Mouse (Mus musculus) left cerebral cortex, adult 11 months (tissue): ENCODE data around the gene Ap1g2.

Experiments
- DNase-seq: peaks from one replicate; pipeline ENCODE4 v3.0.0; 2022; ENCODE audit warnings: low spot score

The Ap1g2 gene

GRCm38 (mm10) chr14:55113351-55113974 lies 7.1 kb upstream of the Ap1g2 start:
- DNase-seq, result no peak

GRCm38 (mm10) chr14:55111720-55112119 lies 5.3 kb upstream of the Ap1g2 start:
- peak; percentile 68 for DNase-seq

- DNase-seq, result no peak
Observed at GRCm38 (mm10) chr14:55110076-55110475, 3.7 kb upstream of the Ap1g2 start.

GRCm38 (mm10) chr14:55109048-55109873 lies 2.9 kb upstream of the Ap1g2 start:
- no peak for DNase-seq

- peak; percentile 77 for DNase-seq
Observed at GRCm38 (mm10) chr14:55108202-55108870, 1.9 kb upstream of the Ap1g2 start.

GRCm38 (mm10) chr14:55106990-55107389 lies 597 bp upstream of the Ap1g2 start:
- no peak for DNase-seq

GRCm38 (mm10) chr14:55105386-55105785 lies 1.0 kb downstream of the Ap1g2 start:
- DNase-seq, result no peak

GRCm38 (mm10) chr14:55104365-55104764 lies 2.0 kb downstream of the Ap1g2 start:
- DNase-seq, result no peak

- no peak for DNase-seq
Observed at GRCm38 (mm10) chr14:55102253-55102785, 4.1 kb downstream of the Ap1g2 start.

GRCm38 (mm10) chr14:55101592-55101991 lies 4.8 kb downstream of the Ap1g2 start:
- DNase-seq, result no peak

GRCm38 (mm10) chr14:55098067-55098466 lies 8.3 kb downstream of the Ap1g2 start:
- no peak for DNase-seq

GRCm38 (mm10) chr14:55097646-55098045 lies 8.7 kb downstream of the Ap1g2 start:
- no peak for DNase-seq

- DNase-seq, result no peak
Observed at GRCm38 (mm10) chr14:55096573-55097087, 9.8 kb downstream of the Ap1g2 start.

GRCm38 (mm10) chr14:55095671-55096070 lies 10.7 kb downstream of the Ap1g2 start:
- DNase-seq, result no peak

GRCm38 (mm10) chr14:55095263-55095662 lies 11.1 kb downstream of the Ap1g2 start:
- no peak for DNase-seq

GRCm38 (mm10) chr14:55094704-55095231 lies 11.6 kb downstream of the Ap1g2 start, which contains the start of gene Thtpa:
Thtpa (plus strand) TSS chr14:55094784.
- no peak for DNase-seq

GRCm38 (mm10) chr14:55093927-55094326 lies 12.5 kb downstream of the Ap1g2 start:
- DNase-seq, result no peak

- peak; percentile 93 for DNase-seq
Observed at GRCm38 (mm10) chr14:55092011-55092577, 14.3 kb downstream of the Ap1g2 start, which contains the start of gene Zfhx2. Zfhx2 (minus strand) TSS chr14:55092324.

- no peak for DNase-seq
Observed at GRCm38 (mm10) chr14:55091209-55091865, 15.1 kb downstream of the Ap1g2 start.

- DNase-seq, result no peak
Observed at GRCm38 (mm10) chr14:55089199-55089947, 17.0 kb downstream of the Ap1g2 start.
